In genomic region chr15:12518370-12518973, GRCm38 (mm10) we compare ENCODE assay signal across 9 mouse cellular contexts.
DNase-seq lines count a peak whose midpoint lies in the region; ATAC-seq and TF ChIP-seq lines count a peak whose summit lies in the region.
"Had no signal": no experiment of that assay in that cellular context is flagged by ENCODE, and none has a peak within 500 bp of the region (broad histone marks: within the 10 kb centered on the region; RNA-seq: fewer than 3 reads in every experiment).

No protein-coding gene starts in this region.

- peaks cover 6% of the 10 kb centered on the region; the same call in 1 of the 2 replicates for H3K4me1 ChIP-seq in forebrain, embryonic 14.5 days (ENCODE audit: control insufficient read depth, insufficient read depth, low read length)
- peaks cover 24% of the 10 kb centered on the region for H3K4me1 ChIP-seq in forebrain, embryonic 12.5 days
- peaks cover 14% of the 10 kb centered on the region; the same call in 1 of the 2 replicates for H3K4me1 ChIP-seq in lung, embryonic 14.5 days (ENCODE audit: insufficient read depth)
- peaks cover 8% of the 10 kb centered on the region for H3K4me1 ChIP-seq in lung, adult 2 months (ENCODE audit: control insufficient read depth, insufficient read depth, low read length)
- peaks cover 4% of the 10 kb centered on the region for H3K4me1 ChIP-seq in forebrain, embryonic 16.5 days (replicated peaks; ENCODE audit: control insufficient read depth, insufficient read depth, low read length)
- no peaks in the 10 kb centered on the region for H3K4me1 ChIP-seq in midbrain, embryonic 16.5 days (ENCODE audit: control insufficient read depth, insufficient read depth, low read length)

- no peaks in the 10 kb centered on the region for H3K36me3 ChIP-seq in forebrain, embryonic 14.5 days (ENCODE audit: control insufficient read depth, insufficient read depth, low read length)
- H3K36me3 ChIP-seq in forebrain, embryonic 12.5 days (replicated peaks), result no peaks in the 10 kb centered on the region
- H3K36me3 ChIP-seq in lung, embryonic 14.5 days (ENCODE audit: insufficient read depth), result no peaks in the 10 kb centered on the region
- H3K36me3 ChIP-seq in forebrain, embryonic 16.5 days (ENCODE audit: control insufficient read depth, insufficient read depth), result no peaks in the 10 kb centered on the region
- no peaks in the 10 kb centered on the region for H3K36me3 ChIP-seq in midbrain, embryonic 16.5 days (ENCODE audit: control insufficient read depth, insufficient read depth, low read length)

- ATAC-seq in forebrain, embryonic 14.5 days, result no peak
- ATAC-seq in forebrain, embryonic 12.5 days (ENCODE audit: low FRiP score), result no peak
- no peak for ATAC-seq in lung, embryonic 14.5 days (ENCODE audit: insufficient read depth)
- ATAC-seq in forebrain, embryonic 16.5 days, result peak; percentile 50; the same call in 1 of the 2 replicates
- 0 out of 2 replicates have a peak, but pooled peaks have one; percentile 19 for ATAC-seq in midbrain, embryonic 16.5 days

- peak; percentile 17 for DNase-seq in forebrain, embryonic 14.5 days (ENCODE audit: low spot score)
- peak; percentile 35 for DNase-seq in lung, embryonic 14.5 days
- no peak for DNase-seq in lung, adult 2 months
- DNase-seq in right cerebral cortex, postnatal 4 days, result no peak
- DNase-seq in urinary bladder, adult 18-20 months (ENCODE audit: low spot score in 2 of 2), result no peak
- DNase-seq: layer of hippocampus, postnatal 36 days had no signal

- 54% methylated on average over 14 of the region's 14 CpGs for WGBS in forebrain, embryonic 14.5 days
- 67% methylated on average over 14 of the region's 14 CpGs for WGBS in forebrain, embryonic 12.5 days
- WGBS in lung, embryonic 14.5 days, result 56% methylated on average over 14 of the region's 14 CpGs
- WGBS in lung, adult 2 months, result 53% methylated on average over 14 of the region's 14 CpGs
- 45% methylated on average over 14 of the region's 14 CpGs for WGBS in forebrain, embryonic 16.5 days
- WGBS in midbrain, embryonic 16.5 days, result 53% methylated on average over 14 of the region's 14 CpGs

- no peak overlapping the region for H3K4me2 ChIP-seq in forebrain, embryonic 14.5 days (ENCODE audit: low read length)
- no peak overlapping the region for H3K4me2 ChIP-seq in forebrain, embryonic 12.5 days
- H3K4me2 ChIP-seq in lung, embryonic 14.5 days, result no peak overlapping the region
- H3K4me2 ChIP-seq in forebrain, embryonic 16.5 days (ENCODE audit: low read length), result no peak overlapping the region
- H3K4me2 ChIP-seq in midbrain, embryonic 16.5 days (ENCODE audit: low read length), result no peak overlapping the region

- H3K4me3 ChIP-seq in forebrain, embryonic 14.5 days (ENCODE audit: low read depth, low read length), result no peak overlapping the region
- no peak overlapping the region for H3K4me3 ChIP-seq in forebrain, embryonic 12.5 days (replicated peaks)
- no peak overlapping the region for H3K4me3 ChIP-seq in lung, embryonic 14.5 days (ENCODE audit: low read depth, low read length)
- H3K4me3 ChIP-seq in lung, adult 2 months (replicated peaks; ENCODE audit: extremely low read depth, low read depth, low read length), result no peak overlapping the region
- H3K4me3 ChIP-seq in forebrain, embryonic 16.5 days (replicated peaks; ENCODE audit: low read length), result no peak overlapping the region
- H3K4me3 ChIP-seq in midbrain, embryonic 16.5 days (ENCODE audit: low read depth, low read length), result no peak overlapping the region

- H3K9me3 ChIP-seq in forebrain, embryonic 14.5 days (replicated peaks; ENCODE audit: control insufficient read depth, low read length), result no peaks in the 10 kb centered on the region
- no peaks in the 10 kb centered on the region for H3K9me3 ChIP-seq in forebrain, embryonic 12.5 days
- H3K9me3 ChIP-seq in lung, embryonic 14.5 days (ENCODE audit: low read depth, low read length), result no peaks in the 10 kb centered on the region
- no peaks in the 10 kb centered on the region for H3K9me3 ChIP-seq in forebrain, embryonic 16.5 days (ENCODE audit: control insufficient read depth, low read length)
- no peaks in the 10 kb centered on the region for H3K9me3 ChIP-seq in midbrain, embryonic 16.5 days (replicated peaks; ENCODE audit: control insufficient read depth, low read length, poor library complexity, severe bottlenecking)

- no peak overlapping the region; the same call in 1 of the 2 replicates for H3K27ac ChIP-seq in forebrain, embryonic 14.5 days (ENCODE audit: low read depth, low read length)
- H3K27ac ChIP-seq in forebrain, embryonic 12.5 days, result no peak overlapping the region
- H3K27ac ChIP-seq in lung, embryonic 14.5 days (ENCODE audit: low read depth), result no peak overlapping the region
- H3K27ac ChIP-seq in forebrain, embryonic 16.5 days (ENCODE audit: low read length), result no peak overlapping the region; the same call in 1 of the 2 replicates
- no peak overlapping the region for H3K27ac ChIP-seq in midbrain, embryonic 16.5 days (ENCODE audit: low read length)

- H3K27me3 ChIP-seq in forebrain, embryonic 14.5 days (replicated peaks; ENCODE audit: control insufficient read depth, insufficient read depth, low read length), result no peaks in the 10 kb centered on the region
- H3K27me3 ChIP-seq in forebrain, embryonic 12.5 days, result no peaks in the 10 kb centered on the region
- no peaks in the 10 kb centered on the region for H3K27me3 ChIP-seq in lung, embryonic 14.5 days (ENCODE audit: insufficient read depth, low read length)
- H3K27me3 ChIP-seq in forebrain, embryonic 16.5 days (replicated peaks; ENCODE audit: control insufficient read depth, insufficient read depth, low read length), result no peaks in the 10 kb centered on the region
- H3K27me3 ChIP-seq in midbrain, embryonic 16.5 days (ENCODE audit: control insufficient read depth, insufficient read depth, low read depth, low read length), result no peaks in the 10 kb centered on the region

- TF ChIP-seq POLR2A in lung, adult 2 months (IDR thresholded peaks at IDR 0.05; ENCODE audit: borderline replicate concordance, extremely low read depth, low read depth, low read length), result no peak

- no peak for TF ChIP-seq CTCF in lung, embryonic 14.5 days (IDR thresholded peaks at IDR 0.05; ENCODE audit: low read depth)
- no peak for TF ChIP-seq CTCF in lung, adult 2 months (IDR thresholded peaks at IDR 0.05; ENCODE audit: insufficient read depth, low read length)

- no peak overlapping the region for H3K9ac ChIP-seq in forebrain, embryonic 14.5 days (ENCODE audit: low read length)
- H3K9ac ChIP-seq in forebrain, embryonic 12.5 days, result no peak overlapping the region
- H3K9ac ChIP-seq in lung, embryonic 14.5 days, result no peak overlapping the region
- H3K9ac ChIP-seq in forebrain, embryonic 16.5 days (replicated peaks; ENCODE audit: low read depth, low read length), result no peak overlapping the region
- H3K9ac ChIP-seq in midbrain, embryonic 16.5 days (ENCODE audit: low read depth, low read length), result no peak overlapping the region

Comparison
In these comparisons a context has a peak if more than half of its experiments do, and no peak if none do; other contexts are left out.
1. ATAC-seq: peak in forebrain, embryonic 16.5 days (single experiment) and midbrain, embryonic 16.5 days (single experiment); none in forebrain, embryonic 14.5 days (single experiment), forebrain, embryonic 12.5 days (single experiment) and lung, embryonic 14.5 days (single experiment).
2. DNase-seq: peak in forebrain, embryonic 14.5 days (single experiment) and lung, embryonic 14.5 days (single experiment); none in lung, adult 2 months (single experiment), right cerebral cortex, postnatal 4 days (single experiment) and urinary bladder, adult 18-20 months (0 of 2).